Mouse (Mus musculus): Measurements from ENCODE around the gene Thoc2.
"Not testable (repeated sequence)": the region's sequence is repeated elsewhere in the genome, so short reads cannot be mapped to it uniquely, and the experiment has no call there.

The Thoc2 gene
- long read RNA-seq, experiment 1, partial matches to known transcripts = 31 of 35 reads
- long read RNA-seq, experiment 1, other reads (novel, unspliced or antisense) = 4 of 35 reads
- long read RNA-seq, experiment 2, partial matches to known transcripts = 32 of 38 reads
- long read RNA-seq, experiment 2, other reads (novel, unspliced or antisense) = 6 of 38 reads

GRCm38 (mm10) chrX:41920574-41920973 lies at the start of gene Thoc2:
Gene Thoc2, minus strand, starts transcription at chrX:41920674.
- intact Hi-C loops (cut with DNase I) = no loop called here

DNA sequence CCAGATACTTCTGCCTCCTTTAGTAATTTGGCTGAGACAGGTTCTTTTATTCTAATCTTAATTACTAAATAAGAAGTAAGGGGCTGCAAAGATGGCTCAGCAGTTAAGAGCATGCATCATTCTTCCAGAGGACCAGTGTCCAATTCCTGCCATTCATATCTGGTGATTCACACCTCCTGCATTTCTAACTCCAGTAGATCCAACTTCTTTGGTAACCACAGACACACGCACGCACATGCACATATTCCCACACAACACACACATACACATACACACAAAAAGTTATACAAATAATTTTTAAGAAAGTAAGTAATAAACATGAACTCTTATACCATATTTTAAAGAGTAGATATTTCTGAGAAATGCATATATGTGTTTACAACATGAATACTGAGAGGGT lies 49.6 kb upstream of the Thoc2 start:
- intact Hi-C loops (cut with DNase I) = no loop called here

DNA sequence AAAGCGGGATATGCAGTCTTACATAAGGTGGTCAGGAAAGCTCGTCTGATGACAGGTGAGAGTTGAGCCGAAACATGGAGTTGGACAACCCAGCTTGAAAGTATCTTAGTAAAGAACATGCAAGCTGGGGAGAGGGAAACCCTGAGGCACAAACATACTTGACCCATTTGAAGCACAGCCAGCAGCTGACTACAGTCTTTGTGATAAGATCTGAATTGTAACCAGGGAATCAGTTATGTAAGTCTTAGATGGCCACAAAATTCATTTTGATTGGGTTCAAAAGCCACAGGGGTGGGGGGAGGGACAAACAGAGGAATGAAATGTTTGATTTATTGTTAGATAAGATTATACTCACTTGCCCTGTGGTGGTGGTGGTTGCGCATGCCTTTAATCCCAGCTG lies 48.9 kb upstream of the Thoc2 start:
- intact Hi-C loops (cut with DNase I) = no loop called here

- intact Hi-C loops (cut with DNase I) = loop anchor here (5.0 kb wide), 1 partner anchor 105 kb away; no protein-coding TSS in a partner anchor
Measured at GRCm38 (mm10) chrX:41957161-41957560, 36.7 kb upstream of the Thoc2 start.

DNA sequence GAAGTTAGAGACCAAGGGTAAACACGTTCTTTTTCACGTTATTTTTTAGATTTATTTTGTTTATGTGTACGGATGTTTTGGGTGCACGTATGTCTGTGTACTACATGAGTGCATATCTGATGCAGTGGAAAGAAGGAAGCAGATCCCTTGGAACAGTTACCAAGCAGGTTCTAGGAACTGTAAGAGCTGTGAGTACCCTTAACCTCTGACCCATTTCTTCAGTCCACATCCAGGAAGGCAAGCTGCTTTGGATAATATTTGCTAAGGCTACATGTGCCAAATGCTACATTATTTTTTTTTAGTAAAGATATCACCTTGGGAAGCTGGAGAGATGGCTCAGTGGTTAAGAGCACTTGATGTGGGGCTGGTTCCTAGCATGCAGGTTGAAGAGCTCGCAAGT lies 21.4 kb upstream of the Thoc2 start:
- intact Hi-C loops (cut with DNase I) = no loop called here

GRCm38 (mm10) chrX:41931821-41932220 lies 11.3 kb upstream of the Thoc2 start:
- intact Hi-C loops (cut with DNase I) = not testable (repeated sequence)

DNA sequence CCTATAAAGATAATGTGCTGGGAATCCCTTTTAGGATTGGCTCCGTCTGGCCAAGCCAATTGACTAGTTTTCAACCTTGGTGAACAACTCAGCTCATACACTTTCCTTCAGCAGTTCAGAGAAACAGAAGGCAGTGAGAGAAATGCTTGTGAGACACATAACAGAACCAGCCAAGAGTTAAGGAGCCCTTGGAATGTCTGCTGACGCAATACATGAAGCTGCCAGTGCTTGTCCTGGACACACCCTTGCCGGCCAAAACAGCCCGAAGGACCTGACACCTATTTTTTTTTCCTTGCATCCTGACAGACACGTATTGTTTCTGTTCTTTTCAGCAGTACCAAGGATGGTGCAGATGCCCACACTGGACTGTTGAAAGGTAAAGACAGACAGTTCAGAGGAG lies 4.2 kb upstream of the Thoc2 start:
- intact Hi-C loops (cut with DNase I) = no loop called here

GRCm38 (mm10) chrX:41912061-41912401 lies 8.4 kb downstream of the Thoc2 start:
- intact Hi-C loops (cut with DNase I) = no loop called here

DNA sequence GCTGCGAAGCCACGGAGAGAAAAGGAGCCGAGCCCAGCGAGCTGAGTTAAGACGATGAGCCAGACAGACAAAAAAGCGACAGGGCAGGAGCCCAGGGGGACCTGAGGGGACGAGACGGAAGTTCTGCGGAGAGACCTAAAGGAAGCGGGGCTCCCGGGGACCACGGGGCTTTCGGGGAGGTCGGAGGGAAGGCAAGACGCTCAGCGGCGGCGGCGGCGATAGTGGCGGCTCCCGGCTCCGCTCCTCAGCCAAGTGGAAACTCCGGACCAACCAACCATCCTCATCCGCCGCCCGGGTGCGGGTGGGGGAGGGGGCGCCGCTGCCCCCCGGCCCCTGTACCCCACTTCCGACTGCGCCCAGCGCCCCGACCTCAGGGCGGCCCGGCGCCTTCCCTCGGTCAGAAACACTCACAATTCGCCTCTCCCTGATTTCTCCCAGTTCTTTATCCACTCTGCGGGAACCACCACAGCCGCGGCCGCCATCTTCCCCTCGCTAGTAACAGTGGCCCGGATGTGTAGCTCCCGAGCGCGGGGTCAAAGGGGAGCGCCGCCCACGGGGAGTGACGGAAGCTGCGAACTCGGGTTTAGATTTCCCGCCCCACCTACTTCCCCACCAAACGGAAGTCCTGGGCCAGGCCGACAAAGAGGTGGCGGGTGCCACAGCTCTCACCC lies 8.9 kb downstream of the Thoc2 start:
- intact Hi-C loops (cut with DNase I) = no loop called here

- intact Hi-C loops (cut with DNase I) = no loop called here
Measured at GRCm38 (mm10) chrX:41910981-41911380, 9.5 kb downstream of the Thoc2 start.

DNA sequence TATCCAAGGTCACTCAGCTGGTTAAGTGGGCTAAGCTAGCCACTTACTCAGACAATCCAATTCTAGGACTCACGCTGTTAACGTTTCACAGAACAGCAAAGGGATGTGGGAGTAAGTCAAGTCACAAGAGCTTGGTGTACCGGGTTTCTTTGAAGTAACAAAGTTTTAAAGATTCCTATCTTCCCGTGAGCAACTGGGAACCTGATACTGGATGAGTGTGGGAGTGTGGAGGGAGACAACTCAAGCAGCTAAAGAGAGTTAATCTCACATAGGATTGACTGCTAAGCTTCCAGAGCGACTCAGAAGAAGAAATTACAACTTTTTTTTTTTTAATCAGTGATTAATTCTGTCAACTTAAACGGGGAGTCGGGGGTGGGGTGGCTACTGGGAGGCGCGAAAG lies 10.0 kb downstream of the Thoc2 start:
- intact Hi-C loops (cut with DNase I) = no loop called here

DNA sequence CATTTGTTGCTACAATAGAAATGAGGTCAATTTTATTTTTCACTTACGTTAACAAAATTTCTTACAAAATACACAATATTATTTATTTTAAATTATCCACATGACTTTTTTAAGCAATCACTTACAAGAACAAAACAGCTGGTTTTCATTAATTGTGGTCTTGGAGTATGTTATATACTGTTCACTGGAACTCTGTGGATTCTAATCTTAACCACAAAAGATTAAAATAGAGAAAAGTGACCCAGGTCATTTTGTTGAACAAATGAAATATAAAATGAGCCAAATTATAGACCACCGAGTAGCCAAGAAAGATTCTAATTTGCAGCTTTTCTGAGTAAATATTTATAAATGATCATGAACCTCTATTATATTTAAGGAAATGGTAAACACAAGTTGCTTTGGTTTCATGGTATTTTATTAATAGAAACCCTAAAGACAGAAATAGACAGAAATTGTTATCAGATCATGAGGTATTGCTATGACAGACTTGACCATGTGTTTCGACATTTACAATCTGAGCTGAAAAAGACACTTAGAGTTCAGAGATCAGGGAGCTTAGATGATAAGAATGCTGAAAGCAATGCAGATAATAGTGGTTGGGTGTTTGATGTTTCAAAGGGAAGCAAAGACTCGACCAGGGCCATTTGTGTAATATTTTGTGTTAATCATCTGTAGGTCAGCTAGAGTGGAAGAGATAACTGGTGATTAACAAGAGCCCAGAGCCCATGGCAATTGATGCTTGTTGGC lies 35.5 kb downstream of the Thoc2 start:
- intact Hi-C loops (cut with DNase I) = no loop called here

- intact Hi-C loops (cut with DNase I) = no loop called here
Measured at GRCm38 (mm10) chrX:41876581-41876980, 43.9 kb downstream of the Thoc2 start.

- intact Hi-C loops (cut with DNase I) = no loop called here
Measured at GRCm38 (mm10) chrX:41837823-41838222, 82.7 kb downstream of the Thoc2 start.

- intact Hi-C loops (cut with DNase I) = no loop called here
Measured at GRCm38 (mm10) chrX:41805592-41805991, 114.9 kb downstream of the Thoc2 start.

- intact Hi-C loops (cut with DNase I) = no loop called here
Measured at GRCm38 (mm10) chrX:41793303-41793702, 127.2 kb downstream of the Thoc2 start.

Small RNA genes lying within 50 kb of the gene (microRNA-seq; reads per million reads assigned to microRNA genes)
- 0 reads per million in 2 experiments for gene Gm44490
